Mouse (Mus musculus) embryonic facial prominence, embryonic 13.5 days (tissue): ENCODE results near the gene Ldb1. TPM values are rescaled to one million over a fixed set of nuclear protein-coding genes. Genes with fewer than 3 reads are reported as not detected.

ENCODE experiments used
- ATAC-seq: fragments of 200-750 bp; cut with Nextera tagmentation; 2 replicates; pipeline ENCODE4 v1.8.0; 2017; ENCODE audit warnings: low read depth; ENCODE audit not compliant: insufficient number of reproducible peaks, insufficient read depth, low FRiP score, low TSS enrichment
- H3K27ac ChIP-seq: fragments of 300-500 bp; sonication (generic); 2 replicates; pipeline ENCODE4 v1.5.1; 2015; ENCODE audit warnings: moderate library complexity, mild to moderate bottlenecking, inconsistent platforms
- H3K27me3 ChIP-seq: fragments of 300-500 bp; sonication (generic); 2 replicates; pipeline ENCODE4 v1.6.1; 2015; ENCODE audit warnings: mild to moderate bottlenecking, inconsistent platforms
- H3K36me3 ChIP-seq: fragments of 300-500 bp; sonication (generic); 2 replicates; pipeline ENCODE4 v1.6.1; 2015; ENCODE audit warnings: mild to moderate bottlenecking, inconsistent platforms
- H3K4me1 ChIP-seq: fragments of 300-500 bp; sonication (generic); 2 replicates; pipeline ENCODE4 v1.6.1; 2015; ENCODE audit warnings: inconsistent platforms
- H3K4me2 ChIP-seq: fragments of 300-500 bp; sonication (generic); 2 replicates; pipeline ENCODE4 v1.6.1; 2015; ENCODE audit warnings: moderate library complexity, mild to moderate bottlenecking, inconsistent platforms
- H3K4me3 ChIP-seq: fragments of 300-500 bp; sonication (generic); 2 replicates; pipeline ENCODE4 v1.5.1; 2015; ENCODE audit warnings: mild to moderate bottlenecking, inconsistent platforms
- H3K9ac ChIP-seq: fragments of 300-500 bp; sonication (generic); 2 replicates; pipeline ENCODE4 v1.6.1; 2015; ENCODE audit warnings: mild to moderate bottlenecking, inconsistent platforms
- H3K9me3 ChIP-seq: fragments of 300-500 bp; sonication (generic); 2 replicates; pipeline ENCODE4 v1.6.1; 2016; ENCODE audit warnings: inconsistent platforms
- WGBS: fragments of 180-500 bp; shearing (Covaris S2); methylation state at CpG from one replicate; pipeline ENCODE4 v1.1.7; 2015; ENCODE audit warnings: mixed read lengths; 5-methylcytosine and 5-hydroxymethylcytosine counted together
- polyA plus RNA-seq: library from polyadenylated mRNA; unstranded; fragments of >200 nt; fragmentation: Nextera tagmentation; extraction: Ambion mirVana; gene quantifications from 2 replicates; pipeline ENCODE4 v1.2.1, GENCODE M21; 2015

Gene Ldb1
- polyA plus RNA-seq, 1 experiment from 2014 or later = 121 TPM

- WGBS = 85% methylated on average over 13 of the region's 13 CpGs
- H3K4me3 ChIP-seq = no peak overlapping the region
- no peak for ATAC-seq
- no peaks in the 10 kb centered on the region for H3K27me3 ChIP-seq
- peaks cover 57% of the 10 kb centered on the region for H3K36me3 ChIP-seq
- peaks cover 37% of the 10 kb centered on the region for H3K4me1 ChIP-seq
- no peak overlapping the region for H3K9ac ChIP-seq
- H3K9me3 ChIP-seq = no peaks in the 10 kb centered on the region
- H3K27ac ChIP-seq = no peak overlapping the region
- peak overlapping the region; percentile 93 for H3K4me2 ChIP-seq
Measured at GRCm38 (mm10) chr19:46035971-46036370, 9.0 kb downstream of the Ldb1 start.

GRCm38 (mm10) chr19:46033911-46034310 lies 11.1 kb downstream of the Ldb1 start:
- ATAC-seq = no peak
- Histone ChIP-seq H3K27me3 (no peaks in the 10 kb centered on the region), H3K9ac (no peak overlapping the region), H3K9me3 (peaks cover 4% of the 10 kb centered on the region; the same call in 1 of the 2 replicates), H3K4me3 (no peak overlapping the region), H3K27ac (no peak overlapping the region), H3K4me2 (no peak overlapping the region), H3K4me1 (peaks cover 23% of the 10 kb centered on the region), H3K36me3 (peaks cover 75% of the 10 kb centered on the region)
- 92% methylated on average over 11 of the region's 11 CpGs for WGBS

- no peak overlapping the region for H3K4me2 ChIP-seq
- ATAC-seq = no peak
- peaks cover 22% of the 10 kb centered on the region for H3K4me1 ChIP-seq
- no peak overlapping the region for H3K27ac ChIP-seq
- 86% methylated on average over 26 of the region's 26 CpGs for WGBS
- no peak overlapping the region for H3K4me3 ChIP-seq
- no peaks in the 10 kb centered on the region for H3K27me3 ChIP-seq
- no peak overlapping the region for H3K9ac ChIP-seq
- H3K9me3 ChIP-seq = peaks cover 4% of the 10 kb centered on the region; the same call in 1 of the 2 replicates
- H3K36me3 ChIP-seq = peaks cover 75% of the 10 kb centered on the region
Measured at GRCm38 (mm10) chr19:46032731-46033510, 12.1 kb downstream of the Ldb1 start.

GRCm38 (mm10) chr19:46031689-46032432 lies 13.2 kb downstream of the Ldb1 start:
- Histone ChIP-seq H3K36me3 (peaks cover 75% of the 10 kb centered on the region), H3K4me1 (peaks cover 12% of the 10 kb centered on the region), H3K9ac (no peak overlapping the region), H3K4me2 (no peak overlapping the region), H3K27ac (no peak overlapping the region), H3K27me3 (no peaks in the 10 kb centered on the region), H3K9me3 (peaks cover 4% of the 10 kb centered on the region; the same call in 1 of the 2 replicates), H3K4me3 (no peak overlapping the region)
- no peak for ATAC-seq
- 82% methylated on average over 9 of the region's 9 CpGs for WGBS

GRCm38 (mm10) chr19:46030196-46030983 lies 14.6 kb downstream of the Ldb1 start:
- 96% methylated on average over 10 of the region's 10 CpGs for WGBS
- no peaks in the 10 kb centered on the region for H3K27me3 ChIP-seq
- no peak overlapping the region for H3K9ac ChIP-seq
- no peaks in the 10 kb centered on the region for H3K4me1 ChIP-seq
- ATAC-seq = no peak
- no peak overlapping the region for H3K4me2 ChIP-seq
- H3K27ac ChIP-seq = no peak overlapping the region
- no peak overlapping the region for H3K4me3 ChIP-seq
- peaks cover 4% of the 10 kb centered on the region; the same call in 1 of the 2 replicates for H3K9me3 ChIP-seq
- H3K36me3 ChIP-seq = peaks cover 61% of the 10 kb centered on the region

GRCm38 (mm10) chr19:46029652-46030051 lies 15.4 kb downstream of the Ldb1 start:
- ATAC-seq = no peak
- Histone ChIP-seq H3K9me3 (peaks cover 4% of the 10 kb centered on the region; the same call in 1 of the 2 replicates), H3K4me3 (no peak overlapping the region), H3K4me1 (no peaks in the 10 kb centered on the region), H3K9ac (no peak overlapping the region), H3K36me3 (peaks cover 54% of the 10 kb centered on the region), H3K27ac (no peak overlapping the region), H3K27me3 (no peaks in the 10 kb centered on the region), H3K4me2 (no peak overlapping the region)
- WGBS = 90% methylated on average over 1 of the region's 1 CpGs

GRCm38 (mm10) chr19:46028747-46029320 lies 16.2 kb downstream of the Ldb1 start:
- H3K27me3 ChIP-seq = no peaks in the 10 kb centered on the region
- ATAC-seq = no peak
- peaks cover 46% of the 10 kb centered on the region for H3K36me3 ChIP-seq
- H3K4me1 ChIP-seq = no peaks in the 10 kb centered on the region
- H3K4me2 ChIP-seq = no peak overlapping the region
- no peak overlapping the region for H3K4me3 ChIP-seq
- peaks cover 4% of the 10 kb centered on the region; the same call in 1 of the 2 replicates for H3K9me3 ChIP-seq
- no peak overlapping the region for H3K9ac ChIP-seq
- 73% methylated on average over 11 of the region's 11 CpGs for WGBS
- H3K27ac ChIP-seq = no peak overlapping the region

- Histone ChIP-seq H3K9ac (no peak overlapping the region), H3K4me2 (no peak overlapping the region), H3K27me3 (no peaks in the 10 kb centered on the region), H3K36me3 (peaks cover 23% of the 10 kb centered on the region), H3K4me3 (no peak overlapping the region), H3K9me3 (peaks cover 4% of the 10 kb centered on the region; the same call in 1 of the 2 replicates), H3K27ac (no peak overlapping the region), H3K4me1 (no peaks in the 10 kb centered on the region)
- ATAC-seq = no peak
- WGBS = 71% methylated on average over 8 of the region's 8 CpGs
Measured at GRCm38 (mm10) chr19:46026567-46026966, 18.4 kb downstream of the Ldb1 start.

GRCm38 (mm10) chr19:46024959-46025358 lies 20.1 kb downstream of the Ldb1 start:
- Histone ChIP-seq H3K27me3 (no peaks in the 10 kb centered on the region), H3K4me2 (no peak overlapping the region), H3K9ac (no peak overlapping the region), H3K4me1 (no peaks in the 10 kb centered on the region), H3K4me3 (no peak overlapping the region), H3K36me3 (peaks cover 8% of the 10 kb centered on the region), H3K27ac (no peak overlapping the region), H3K9me3 (peaks cover 4% of the 10 kb centered on the region; the same call in 1 of the 2 replicates)
- 68% methylated on average over 6 of the region's 6 CpGs for WGBS
- ATAC-seq = no peak

- Histone ChIP-seq H3K4me1 (no peaks in the 10 kb centered on the region), H3K4me2 (no peak overlapping the region), H3K9ac (no peak overlapping the region), H3K36me3 (no peaks in the 10 kb centered on the region), H3K27ac (no peak overlapping the region), H3K27me3 (no peaks in the 10 kb centered on the region), H3K4me3 (no peak overlapping the region), H3K9me3 (no peaks in the 10 kb centered on the region)
- 59% methylated on average over 2 of the region's 2 CpGs for WGBS
- ATAC-seq = no peak
Measured at GRCm38 (mm10) chr19:46016023-46016422, 29.0 kb downstream of the Ldb1 start.

- Histone ChIP-seq H3K9me3 (no peaks in the 10 kb centered on the region), H3K27me3 (no peaks in the 10 kb centered on the region), H3K4me2 (no peak overlapping the region), H3K36me3 (no peaks in the 10 kb centered on the region), H3K9ac (no peak overlapping the region), H3K4me3 (no peak overlapping the region), H3K27ac (no peak overlapping the region), H3K4me1 (no peaks in the 10 kb centered on the region)
- 37% methylated on average over 12 of the region's 12 CpGs for WGBS
- ATAC-seq = 0 out of 2 replicates have a peak, but pooled peaks have one; percentile 59
Measured at GRCm38 (mm10) chr19:46014572-46015178, 30.3 kb downstream of the Ldb1 start.
